Mouse (Mus musculus) testis, adult 2 months (tissue): ENCODE data around the gene Tet2.

ENCODE experiments used
- CTCF ChIP-seq: fragments of 200-500 bp; IDR thresholded peaks from 2 replicates; pipeline ENCODE4 v1.5.1; 2012; ENCODE audit warnings: low read depth, mild to moderate bottlenecking, inconsistent platforms, low read length, moderate library complexity; ENCODE audit not compliant: control insufficient read depth, insufficient read depth, insufficient replicate concordance
- POLR2A ChIP-seq: fragments of 200-500 bp; IDR thresholded peaks from 2 replicates; pipeline ENCODE4 v1.6.1; 2012; ENCODE audit warnings: low read depth, mild to moderate bottlenecking, inconsistent platforms, low read length, moderate library complexity; ENCODE audit not compliant: control insufficient read depth

DNA sequence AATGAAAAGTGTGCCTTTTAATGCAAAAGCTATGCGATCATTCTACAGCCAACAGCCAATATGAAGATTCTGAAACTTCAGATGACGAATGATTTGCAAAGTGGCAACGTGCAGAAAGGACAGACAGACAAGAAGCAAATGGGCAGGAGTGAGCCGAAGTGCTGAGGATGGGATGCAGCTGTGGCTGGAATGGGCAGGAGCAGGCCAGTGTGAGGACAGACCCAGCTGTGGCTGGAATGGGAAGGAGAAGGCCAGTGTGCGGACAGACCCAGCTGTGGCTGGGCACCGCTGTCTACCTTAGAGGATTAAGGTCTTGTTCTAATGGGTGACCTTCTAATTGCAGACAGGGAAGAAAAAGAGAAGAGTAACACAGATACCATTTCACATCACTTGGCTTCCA is 9.3 kb downstream of the Tet2 start:
- TF ChIP-seq POLR2A: no peak
- TF ChIP-seq CTCF: no peak
